Mouse (Mus musculus) megakaryocyte, embryonic 14.5 days (primary cell): Measurements from ENCODE around the gene Ermap. TPM values are rescaled to one million over a fixed set of nuclear protein-coding genes. Genes with fewer than 3 reads are reported as not detected.

Source experiments
- H3K27me3 ChIP-seq: replicated peaks from 2 replicates; pipeline ENCODE3; 2012; ENCODE audit warnings: inconsistent platforms
- H3K36me3 ChIP-seq: replicated peaks from 2 replicates; pipeline ENCODE3; 2012; ENCODE audit warnings: low read length, inconsistent platforms, mixed read lengths
- H3K4me1 ChIP-seq: 2 replicates; pipeline ENCODE4 v1.6.1; 2012; ENCODE audit warnings: inconsistent platforms
- H3K4me3 ChIP-seq: replicated peaks from 2 replicates; pipeline ENCODE3; 2012; ENCODE audit warnings: moderate library complexity, mild to moderate bottlenecking, inconsistent platforms
- H3K9me3 ChIP-seq: 2 replicates; pipeline ENCODE4 v1.6.1; 2012; ENCODE audit warnings: inconsistent platforms
- FLI1 ChIP-seq: IDR thresholded peaks from 2 replicates; pipeline ENCODE4 v1.6.1; 2012; ENCODE audit warnings: low read length, inconsistent platforms, mixed read lengths
- GATA1 ChIP-seq: IDR thresholded peaks from 3 replicates; pipeline ENCODE4 v1.6.1; 2012; ENCODE audit warnings: mixed read lengths, low read length, inconsistent platforms, borderline replicate concordance
- polyA plus RNA-seq: library from polyadenylated mRNA; stranded (reverse); fragments of >175 nt; gene quantifications from 2 replicates; pipeline ENCODE4 v1.2.3, GENCODE M21; 2012; ENCODE audit warnings: low replicate concordance; ENCODE audit not compliant: insufficient read depth

Gene Ermap
- polyA plus RNA-seq, 1 experiment = 0.10 TPM

DNA sequence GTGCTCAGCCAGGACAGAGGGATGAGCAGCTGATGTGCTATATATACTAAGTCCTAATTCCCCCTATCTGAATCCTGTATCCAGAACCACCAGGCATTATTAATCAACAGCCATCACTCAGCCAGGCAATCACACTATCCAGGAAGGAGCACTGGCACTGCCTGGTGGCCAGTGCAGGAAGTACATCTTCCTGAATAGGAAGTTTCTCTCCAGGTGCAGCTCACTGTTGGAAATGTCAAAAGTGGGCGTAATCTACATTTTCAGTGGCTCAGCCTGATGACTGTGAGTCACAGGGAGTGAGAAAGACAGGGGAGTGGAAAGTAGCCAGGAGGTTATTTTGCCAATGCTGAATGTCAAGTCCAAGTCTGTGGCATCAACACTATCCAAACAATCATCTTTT, 33.9 kb upstream of the Ermap start:
- H3K27me3 ChIP-seq = no peaks in the 10 kb centered on the region
- H3K4me3 ChIP-seq = no peak overlapping the region
- peaks cover 58% of the 10 kb centered on the region for H3K36me3 ChIP-seq
- TF ChIP-seq FLI1 (no peak), GATA1 (no peak)
- no peaks in the 10 kb centered on the region for H3K9me3 ChIP-seq
- peaks cover 11% of the 10 kb centered on the region for H3K4me1 ChIP-seq

DNA sequence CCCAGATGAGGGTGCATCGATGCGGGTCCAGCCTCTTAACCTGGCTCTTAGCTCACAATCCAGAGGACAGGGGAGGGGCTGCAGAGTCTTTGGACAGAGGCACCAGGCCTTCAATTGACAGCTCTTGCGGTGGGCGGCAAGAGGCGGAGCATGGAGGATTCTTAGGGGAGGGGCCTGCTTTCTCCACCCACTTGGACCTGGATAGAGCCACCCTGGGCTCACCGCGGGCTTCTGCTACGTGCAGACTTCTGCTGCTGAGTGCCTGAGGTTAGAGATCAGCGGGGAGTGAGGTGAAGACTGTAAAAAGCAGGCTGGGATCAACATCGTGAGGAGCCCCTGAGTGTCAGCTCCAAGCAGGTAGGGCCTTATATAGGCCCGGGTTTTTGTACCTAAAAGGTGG, 28.4 kb upstream of the Ermap start, which contains the start of gene Tmem269:
Gene Tmem269, minus strand, starts transcription at position 49 of the 400 bp plus-strand sequence.
- TF ChIP-seq GATA1 (no peak), FLI1 (no peak)

GRCm38 (mm10) chr4:119216667-119217066, 26.9 kb upstream of the Ermap start:
- TF ChIP-seq FLI1 (no peak), GATA1 (no peak)
- Histone ChIP-seq H3K4me3 (no peak overlapping the region), H3K4me1 (peaks cover 8% of the 10 kb centered on the region; the same call in 1 of the 2 replicates)

More for the DNA sequence above, 28.4 kb upstream of the Ermap start, which contains the start of gene Tmem269:
- no peaks in the 10 kb centered on the region for H3K9me3 ChIP-seq
- H3K27me3 ChIP-seq = peaks cover 42% of the 10 kb centered on the region
- H3K36me3 ChIP-seq = peaks cover 7% of the 10 kb centered on the region
- peaks cover 15% of the 10 kb centered on the region for H3K4me1 ChIP-seq
- H3K4me3 ChIP-seq = no peak within 1 kb of the TSS

GRCm38 (mm10) chr4:119204672-119205071, 14.9 kb upstream of the Ermap start:
- H3K4me1 ChIP-seq = peaks cover 5% of the 10 kb centered on the region
- no peak overlapping the region for H3K4me3 ChIP-seq
- peaks cover 42% of the 10 kb centered on the region for H3K27me3 ChIP-seq
- TF ChIP-seq GATA1 (no peak), FLI1 (no peak)
- no peaks in the 10 kb centered on the region for H3K9me3 ChIP-seq
- peaks cover 14% of the 10 kb centered on the region for H3K36me3 ChIP-seq

More at GRCm38 (mm10) chr4:119216667-119217066, 26.9 kb upstream of the Ermap start:
- H3K9me3 ChIP-seq = peaks cover 3% of the 10 kb centered on the region; the same call in 1 of the 2 replicates
- peaks cover 54% of the 10 kb centered on the region for H3K27me3 ChIP-seq
- no peaks in the 10 kb centered on the region for H3K36me3 ChIP-seq

- H3K4me1 ChIP-seq = peaks cover 26% of the 10 kb centered on the region
- H3K36me3 ChIP-seq = peaks cover 22% of the 10 kb centered on the region
- no peak for TF ChIP-seq FLI1
- no peak for TF ChIP-seq GATA1
These were observed 8.3 kb upstream of the Ermap start for GRCm38 (mm10) chr4:119198105-119198504.

GRCm38 (mm10) chr4:119195582-119196320, 5.9 kb upstream of the Ermap start:
- peaks cover 19% of the 10 kb centered on the region for H3K27me3 ChIP-seq
- peaks cover 10% of the 10 kb centered on the region for H3K36me3 ChIP-seq
- H3K4me3 ChIP-seq = peak overlapping the region; percentile 93
- TF ChIP-seq GATA1 = no peak
- TF ChIP-seq FLI1 = no peak
- H3K4me1 ChIP-seq = peaks cover 26% of the 10 kb centered on the region
- H3K9me3 ChIP-seq = no peaks in the 10 kb centered on the region

More at GRCm38 (mm10) chr4:119198105-119198504, 8.3 kb upstream of the Ermap start:
- Histone ChIP-seq H3K27me3 (peaks cover 18% of the 10 kb centered on the region), H3K9me3 (no peaks in the 10 kb centered on the region), H3K4me3 (no peak overlapping the region)

DNA sequence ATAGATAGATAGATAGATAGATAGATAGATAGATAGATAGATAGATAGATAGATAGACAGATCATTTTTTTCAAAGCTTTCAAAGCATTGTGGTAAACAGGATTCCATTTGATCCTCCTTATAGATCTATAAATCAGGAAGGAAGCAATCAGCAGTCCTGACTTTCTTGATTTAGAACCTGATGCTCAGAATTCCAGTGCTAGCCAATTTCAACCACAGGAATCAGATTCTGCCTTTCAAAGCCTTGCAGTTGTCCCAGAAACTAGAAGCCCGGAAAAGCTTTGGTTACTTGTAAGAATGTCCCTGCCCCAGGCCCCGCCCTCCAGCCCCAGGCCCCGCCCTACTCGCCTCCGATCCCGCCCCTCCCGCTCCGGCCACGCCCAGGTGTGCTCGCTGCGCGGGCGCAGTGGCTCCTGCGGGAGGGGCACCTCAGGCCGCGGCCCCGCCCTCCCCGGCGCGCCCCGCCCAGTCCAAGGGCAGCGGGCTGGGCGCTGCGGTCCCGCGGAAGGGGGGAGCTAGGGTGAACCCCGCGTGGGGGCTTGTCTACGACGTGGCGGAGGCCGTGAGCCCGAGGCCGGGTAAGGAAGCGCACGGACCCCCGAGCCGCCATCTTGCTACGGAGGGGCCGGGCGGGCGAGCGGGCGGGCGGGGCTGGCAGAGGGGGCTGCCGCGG, 5.2 kb upstream of the Ermap start, which contains the start of gene Svbp:
Gene Svbp, plus strand, starts transcription at position 398 of the 673 bp plus-strand sequence.
- H3K4me1 ChIP-seq = peaks cover 26% of the 10 kb centered on the region
- peak within 1 kb of the TSS; percentile 93 for H3K4me3 ChIP-seq
- TF ChIP-seq FLI1 (no peak), GATA1 (no peak)
- H3K9me3 ChIP-seq = no peaks in the 10 kb centered on the region
- H3K27me3 ChIP-seq = peaks cover 17% of the 10 kb centered on the region
- H3K36me3 ChIP-seq = peaks cover 8% of the 10 kb centered on the region

DNA sequence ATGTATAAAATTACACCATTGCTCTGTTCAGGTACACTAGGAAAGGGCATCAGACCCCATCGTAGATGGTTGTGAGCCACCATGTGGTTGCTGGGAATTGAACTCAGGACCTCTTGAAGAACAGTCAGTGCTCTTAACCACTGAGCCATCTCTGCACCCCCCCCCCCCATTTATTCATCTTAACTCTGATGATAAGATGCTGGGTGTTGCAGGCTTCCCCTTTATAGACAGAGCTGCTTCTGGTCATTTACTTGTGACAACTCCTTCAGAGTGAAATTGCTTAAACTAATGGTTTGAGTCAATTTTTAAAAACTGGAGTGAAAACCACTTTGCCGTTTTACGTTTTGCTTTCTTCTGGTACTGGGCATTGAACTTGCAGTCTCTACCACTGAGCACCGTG, 2.9 kb upstream of the Ermap start:
- H3K4me3 ChIP-seq = no peak overlapping the region
- H3K27me3 ChIP-seq = peaks cover 22% of the 10 kb centered on the region
- no peaks in the 10 kb centered on the region for H3K36me3 ChIP-seq
- no peaks in the 10 kb centered on the region for H3K9me3 ChIP-seq
- TF ChIP-seq GATA1 (no peak), FLI1 (no peak)
- H3K4me1 ChIP-seq = peaks cover 27% of the 10 kb centered on the region

GRCm38 (mm10) chr4:119191273-119191672, 1.5 kb upstream of the Ermap start:
- Histone ChIP-seq H3K4me1 (peaks cover 26% of the 10 kb centered on the region), H3K4me3 (no peak overlapping the region), H3K27me3 (peaks cover 32% of the 10 kb centered on the region), H3K9me3 (no peaks in the 10 kb centered on the region), H3K36me3 (no peaks in the 10 kb centered on the region)
- TF ChIP-seq GATA1 (no peak), FLI1 (no peak)

DNA sequence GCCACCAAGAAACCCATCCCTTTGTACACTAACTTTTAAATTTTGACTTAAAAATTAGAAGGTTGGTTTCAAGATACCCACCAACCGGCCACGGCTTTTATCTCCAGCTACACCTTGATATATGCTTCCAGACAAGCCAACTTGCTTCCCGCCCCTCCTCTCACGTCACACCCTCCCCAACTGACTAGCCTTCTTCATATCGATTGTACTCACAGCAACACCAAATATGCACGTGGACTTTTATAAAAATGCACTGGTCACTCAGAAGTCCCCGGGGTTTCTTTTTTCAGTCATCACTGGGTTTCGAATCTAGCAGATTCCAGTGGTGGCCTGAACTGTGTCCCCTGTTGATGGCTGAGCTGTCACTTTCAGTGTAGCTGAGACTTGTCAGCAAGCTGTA, 807 bp upstream of the Ermap start:
- TF ChIP-seq GATA1 = no peak
- H3K4me1 ChIP-seq = peaks cover 19% of the 10 kb centered on the region
- H3K36me3 ChIP-seq = no peaks in the 10 kb centered on the region
- H3K9me3 ChIP-seq = no peaks in the 10 kb centered on the region
- H3K4me3 ChIP-seq = no peak overlapping the region
- peaks cover 37% of the 10 kb centered on the region for H3K27me3 ChIP-seq
